In genomic region chr15:8896856-8897255, GRCm38 (mm10) we compare ENCODE assay signal across 16 mouse cellular contexts.
DNase-seq lines count a peak whose midpoint lies in the region; ATAC-seq and TF ChIP-seq lines count a peak whose summit lies in the region.
"Had no signal": no experiment of that assay in that cellular context is flagged by ENCODE, and none has a peak within 500 bp of the region (broad histone marks: within the 10 kb centered on the region; RNA-seq: fewer than 3 reads in every experiment).

No protein-coding gene starts in this region.

- no peak for DNase-seq in cerebellum, adult 18-20 months
- no peak for DNase-seq in liver, postnatal 0 days
- DNase-seq in G1E (ENCODE audit: low spot score) (no peak), adipocyte (ENCODE audit: low spot score) (peak; percentile 24)
- no peak for DNase-seq in forebrain, postnatal 0 days
- DNase-seq in adrenal gland, adult 8-10 months: no peak
- DNase-seq: adrenal gland, postnatal 14 days; heart, adult 11 months; heart, postnatal 36 days had no signal

- WGBS in liver, postnatal 0 days (ENCODE audit: insufficient replicate concordance): 64% methylated on average over 2 of the region's 2 CpGs
- WGBS in liver, embryonic 12.5 days (ENCODE audit: insufficient replicate concordance): 68% methylated on average over 2 of the region's 2 CpGs
- 88% methylated on average over 2 of the region's 2 CpGs for WGBS in forebrain, postnatal 0 days

- no peaks in the 10 kb centered on the region; the same call in 1 of the 2 replicates for H3K4me1 ChIP-seq in liver, postnatal 0 days (ENCODE audit: insufficient read depth)
- peaks cover 20% of the 10 kb centered on the region for H3K4me1 ChIP-seq in liver, embryonic 12.5 days
- H3K4me1 ChIP-seq in G1E (ENCODE audit: insufficient read depth, low read depth, low read length): peaks cover 38% of the 10 kb centered on the region
- no peaks in the 10 kb centered on the region for H3K4me1 ChIP-seq in forebrain, postnatal 0 days (ENCODE audit: insufficient read depth)
- H3K4me1 ChIP-seq: embryonic facial prominence, embryonic 13.5 days; forebrain, embryonic 13.5 days; heart, embryonic 13.5 days; hindbrain, embryonic 15.5 days had no signal

- 0 out of 2 replicates have a peak overlapping the region, but pooled peaks have one; percentile 18 for H3K4me2 ChIP-seq in liver, postnatal 0 days (ENCODE audit: low read depth, low read length)
- H3K4me2 ChIP-seq in liver, embryonic 12.5 days: no peak overlapping the region; the same call in 1 of the 2 replicates
- no peak overlapping the region for H3K4me2 ChIP-seq in forebrain, postnatal 0 days (ENCODE audit: low read depth)
- H3K4me2 ChIP-seq: embryonic facial prominence, embryonic 13.5 days; forebrain, embryonic 13.5 days; heart, embryonic 13.5 days had no signal

- no peak overlapping the region for H3K27ac ChIP-seq in liver, postnatal 0 days (ENCODE audit: low read depth)
- H3K27ac ChIP-seq in liver, embryonic 12.5 days: no peak overlapping the region
- no peak overlapping the region for H3K27ac ChIP-seq in forebrain, postnatal 0 days (ENCODE audit: low read depth, low read length)
- H3K27ac ChIP-seq: embryonic facial prominence, embryonic 13.5 days; forebrain, embryonic 13.5 days; heart, embryonic 13.5 days; hindbrain, embryonic 15.5 days had no signal

- no peak overlapping the region for H3K4me3 ChIP-seq in liver, postnatal 0 days (ENCODE audit: low read depth, low read length)
- H3K4me3 ChIP-seq in liver, embryonic 12.5 days: no peak overlapping the region
- peak overlapping the region; percentile 16; the same call in 1 of the 2 replicates for H3K4me3 ChIP-seq in G1E (ENCODE audit: low read depth, low read length)
- H3K4me3 ChIP-seq in forebrain, postnatal 0 days (ENCODE audit: low read depth, low read length): no peak overlapping the region
- H3K4me3 ChIP-seq: embryonic facial prominence, embryonic 13.5 days; forebrain, embryonic 13.5 days; heart, embryonic 13.5 days; hindbrain, embryonic 15.5 days had no signal

- no peak overlapping the region for H3K9ac ChIP-seq in liver, postnatal 0 days (replicated peaks)
- no peak overlapping the region for H3K9ac ChIP-seq in liver, embryonic 12.5 days
- no peak overlapping the region for H3K9ac ChIP-seq in forebrain, postnatal 0 days
- H3K9ac ChIP-seq: embryonic facial prominence, embryonic 13.5 days; forebrain, embryonic 13.5 days; heart, embryonic 13.5 days; hindbrain, embryonic 15.5 days had no signal

- no peak for TF ChIP-seq CTCF in liver, postnatal 0 days (IDR thresholded peaks at IDR 0.05; ENCODE audit: low read depth)
- TF ChIP-seq CTCF in G1E (IDR thresholded peaks at IDR 0.05; ENCODE audit: low read depth, low read length): no peak
- TF ChIP-seq CTCF in forebrain, postnatal 0 days (IDR thresholded peaks at IDR 0.05; ENCODE audit: low read depth): no peak

- H3K36me3 ChIP-seq in liver, postnatal 0 days (replicated peaks; ENCODE audit: insufficient read depth, low read length): no peaks in the 10 kb centered on the region
- H3K36me3 ChIP-seq in liver, embryonic 12.5 days: no peaks in the 10 kb centered on the region
- no peaks in the 10 kb centered on the region for H3K36me3 ChIP-seq in G1E (replicated peaks)
- no peaks in the 10 kb centered on the region for H3K36me3 ChIP-seq in forebrain, postnatal 0 days (ENCODE audit: insufficient read depth)
- H3K36me3 ChIP-seq: embryonic facial prominence, embryonic 13.5 days; heart, embryonic 13.5 days; hindbrain, embryonic 15.5 days had no signal

- ATAC-seq in cerebellum, adult (ENCODE audit: insufficient number of reproducible peaks, low FRiP score, low TSS enrichment): 0 out of 2 replicates have a peak, but pooled peaks have one; percentile 27
- ATAC-seq in liver, postnatal 0 days: no peak
- no peak for ATAC-seq in liver, embryonic 12.5 days
- no peak for ATAC-seq in G1E (ENCODE audit: extremely low read depth, insufficient number of reproducible peaks, low FRiP score, poor library complexity, severe bottlenecking)
- no peak for ATAC-seq in forebrain, postnatal 0 days
- ATAC-seq: intestine, postnatal 0 days had no signal

- no peak for TF ChIP-seq EP300 in liver, postnatal 0 days (IDR thresholded peaks at IDR 0.05; ENCODE audit: low read depth)

- H3K9me3 ChIP-seq in liver, postnatal 0 days (ENCODE audit: low read length): no peaks in the 10 kb centered on the region
- no peaks in the 10 kb centered on the region for H3K9me3 ChIP-seq in liver, embryonic 12.5 days (replicated peaks)
- H3K9me3 ChIP-seq in G1E (replicated peaks): peaks cover 8% of the 10 kb centered on the region
- H3K9me3 ChIP-seq in forebrain, postnatal 0 days (ENCODE audit: low read length): no peaks in the 10 kb centered on the region
- H3K9me3 ChIP-seq: embryonic facial prominence, embryonic 13.5 days; forebrain, embryonic 13.5 days; heart, embryonic 13.5 days; hindbrain, embryonic 15.5 days had no signal

- no peaks in the 10 kb centered on the region for H3K27me3 ChIP-seq in liver, postnatal 0 days (ENCODE audit: insufficient read depth, low read length)
- no peaks in the 10 kb centered on the region for H3K27me3 ChIP-seq in liver, embryonic 12.5 days (replicated peaks)
- no peaks in the 10 kb centered on the region for H3K27me3 ChIP-seq in G1E (ENCODE audit: insufficient read depth, low read length)
- H3K27me3 ChIP-seq in forebrain, postnatal 0 days (ENCODE audit: insufficient read depth, low read length): no peaks in the 10 kb centered on the region
- H3K27me3 ChIP-seq: embryonic facial prominence, embryonic 13.5 days; forebrain, embryonic 13.5 days; heart, embryonic 13.5 days; hindbrain, embryonic 15.5 days had no signal
